Mouse (Mus musculus) cerebellum, adult 2 months (tissue): ENCODE results near the gene Gpatch8.

Experiments
- CTCF ChIP-seq: fragments of 200-500 bp; IDR thresholded peaks from 2 replicates; pipeline ENCODE4 v1.5.1; 2011; ENCODE audit warnings: low read depth, mild to moderate bottlenecking, control low read depth, low read length, moderate library complexity, borderline replicate concordance; ENCODE audit not compliant: insufficient read depth
- POLR2A ChIP-seq: fragments of 200-500 bp; IDR thresholded peaks from 2 replicates; pipeline ENCODE4 v1.6.1; 2011; ENCODE audit warnings: low read length, control low read depth, borderline replicate concordance; ENCODE audit not compliant: insufficient read depth

- no peak for TF ChIP-seq CTCF
- TF ChIP-seq POLR2A, result no peak
Observed at GRCm38 (mm10) chr11:102580034-102580330, 23.8 kb upstream of the Gpatch8 start.
